ENCODE assay signal across 7 mouse cellular contexts in the genomic region with DNA sequence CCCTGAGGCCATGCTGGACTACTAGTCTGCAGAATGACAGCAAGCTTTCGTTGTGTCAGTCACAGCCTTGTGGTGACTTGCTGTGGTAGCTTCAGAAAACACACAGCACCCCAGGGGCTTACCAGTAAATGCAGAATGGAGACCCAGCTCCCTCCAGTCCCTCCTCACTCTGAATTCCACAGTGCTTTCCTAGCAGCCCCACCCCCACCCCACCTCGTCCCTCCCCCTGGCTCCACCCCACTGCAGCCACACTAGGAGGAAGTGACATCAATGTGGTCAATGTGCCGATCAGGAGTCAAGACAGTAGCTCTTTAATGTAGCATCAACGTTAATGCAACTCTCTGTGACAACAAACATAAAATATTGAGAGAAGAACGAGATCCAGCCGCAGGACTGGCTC. TPM values are rescaled to one million over a fixed set of nuclear protein-coding genes. Genes with fewer than 3 reads are reported as not detected.
DNase-seq lines count a peak whose midpoint lies in the region; ATAC-seq and TF ChIP-seq lines count a peak whose summit lies in the region.

No protein-coding gene starts in this region.

- H3K27ac ChIP-seq in embryonic facial prominence, embryonic 14.5 days (replicated peaks; ENCODE audit: low read depth, low read length): no peak overlapping the region
- H3K27ac ChIP-seq in liver, embryonic 13.5 days: no peak overlapping the region
- H3K27ac ChIP-seq in layer of hippocampus, adult 2 months: no peak overlapping the region

- H3K4me2 ChIP-seq in embryonic facial prominence, embryonic 14.5 days (ENCODE audit: low read depth, low read length): peak overlapping the region; percentile 15; the same call in 1 of the 2 replicates
- H3K4me2 ChIP-seq in liver, embryonic 13.5 days: peak overlapping the region; percentile 49

- TF ChIP-seq CTCF in layer of hippocampus, adult 2 months (conservative IDR thresholded peaks at IDR 0.05): no peak

- no peaks in the 10 kb centered on the region for H3K27me3 ChIP-seq in embryonic facial prominence, embryonic 14.5 days (replicated peaks; ENCODE audit: control insufficient read depth, insufficient read depth, low read length)
- no peaks in the 10 kb centered on the region for H3K27me3 ChIP-seq in liver, embryonic 13.5 days

- no peak for ATAC-seq in embryonic facial prominence, embryonic 14.5 days (ENCODE audit: low read depth)
- 0 out of 2 replicates have a peak, but pooled peaks have one; percentile 47 for ATAC-seq in liver, embryonic 13.5 days (ENCODE audit: low read depth)

- H3K4me3 ChIP-seq in embryonic facial prominence, embryonic 14.5 days (ENCODE audit: low read depth, low read length): no peak overlapping the region
- peak overlapping the region; percentile 27 for H3K4me3 ChIP-seq in liver, embryonic 13.5 days (replicated peaks)
- H3K4me3 ChIP-seq in layer of hippocampus, adult 2 months: no peak overlapping the region; the same call in 1 of the 2 replicates

- no peak overlapping the region for H3K9ac ChIP-seq in embryonic facial prominence, embryonic 14.5 days (ENCODE audit: low read depth, low read length)
- no peak overlapping the region for H3K9ac ChIP-seq in liver, embryonic 13.5 days

- WGBS in embryonic facial prominence, embryonic 14.5 days: 42% methylated on average over 6 of the region's 6 CpGs
- WGBS in liver, embryonic 13.5 days (ENCODE audit: insufficient replicate concordance): 26% methylated on average over 6 of the region's 6 CpGs

- H3K9me3 ChIP-seq in embryonic facial prominence, embryonic 14.5 days (ENCODE audit: control insufficient read depth, low read length): no peaks in the 10 kb centered on the region
- no peaks in the 10 kb centered on the region for H3K9me3 ChIP-seq in liver, embryonic 13.5 days (replicated peaks)

- DNase-seq in spleen, adult 18-20 months: peak; percentile 14 to 18
- no peak for DNase-seq in spleen, adult 12 weeks (ENCODE audit: low spot score)
- DNase-seq in embryonic facial prominence, embryonic 14.5 days (ENCODE audit: low spot score): no peak
- no peak for DNase-seq in liver, embryonic 13.5 days
- peak; percentile 46 for DNase-seq in thymus, postnatal 14 days
- no peak for DNase-seq in c-Kit-positive CD71-positive TER-119-positive erythroid progenitor cells, embryonic 14.5 days (ENCODE audit: low spot score)
- no peak for DNase-seq in layer of hippocampus, adult 2 months (ENCODE audit: low spot score in 2 of 2)

- no peaks in the 10 kb centered on the region for H3K36me3 ChIP-seq in embryonic facial prominence, embryonic 14.5 days (ENCODE audit: control insufficient read depth, insufficient read depth, low read length)
- no peaks in the 10 kb centered on the region for H3K36me3 ChIP-seq in liver, embryonic 13.5 days

- peaks cover 4% of the 10 kb centered on the region; the same call in 1 of the 2 replicates for H3K4me1 ChIP-seq in embryonic facial prominence, embryonic 14.5 days (ENCODE audit: control insufficient read depth, insufficient read depth, low read length)
- H3K4me1 ChIP-seq in liver, embryonic 13.5 days (replicated peaks): peaks cover 12% of the 10 kb centered on the region

RNA-seq across cellular contexts. Expression of a gene that starts 25.2 kb away (rescaled TPM):
- polyA plus RNA-seq in embryonic facial prominence, embryonic 14.5 days (2014; fragmentation: Nextera tagmentation; extraction: Ambion mirVana): 1.6 and 2.8 TPM in 2 replicates
- 0.14 TPM in 1 of 2 replicates, not detected in the other for polyA plus RNA-seq in liver, embryonic 13.5 days (2015; fragmentation: Nextera tagmentation; extraction: Ambion mirVana)
- 10 to 100 TPM; 81.8 to 81.9 TPM for total RNA-seq in layer of hippocampus, adult 2 months (2021)

Comparison
In these comparisons a context has a peak if more than half of its experiments do, and no peak if none do; other contexts are left out.
1. DNase-seq: peak in spleen, adult 18-20 months (2 of 2) and thymus, postnatal 14 days (single experiment); none in spleen, adult 12 weeks (single experiment), embryonic facial prominence, embryonic 14.5 days (single experiment), liver, embryonic 13.5 days (single experiment), c-Kit-positive CD71-positive TER-119-positive erythroid progenitor cells, embryonic 14.5 days (single experiment) and layer of hippocampus, adult 2 months (0 of 2).